Mouse (Mus musculus) heart, embryonic 14.5 days (tissue): ENCODE data around the gene 9930111J21Rik2. TPM values are rescaled to one million over a fixed set of nuclear protein-coding genes. Genes with fewer than 3 reads are reported as not detected.
"Not testable (repeated sequence)": the region's sequence is repeated elsewhere in the genome, so short reads cannot be mapped to it uniquely, and the experiment has no call there.

ENCODE experiments used
- ATAC-seq: fragments of 200-750 bp; cut with Nextera tagmentation; 2 replicates; pipeline ENCODE4 v1.8.0; 2017; ENCODE audit warnings: low read depth, moderate TSS enrichment; ENCODE audit not compliant: insufficient number of reproducible peaks, insufficient read depth, low FRiP score
- H3K27ac ChIP-seq, 2 experiments: fragments of 200-500 bp in 1 of 2; fragments of 300-500 bp in 1 of 2; sonication (generic) in 1 of 2; replicated peaks in 1 of 2; 2 replicates each; pipeline ENCODE4 v1.5.1; 2012 to 2014; ENCODE audit warnings: low read depth in 2 of 2, low read length in 2 of 2, control low read depth in 1 of 2, mild to moderate bottlenecking in 1 of 2, mixed read lengths in 1 of 2; ENCODE audit not compliant: control insufficient read depth in 1 of 2, insufficient read depth in 1 of 2
- H3K27me3 ChIP-seq: fragments of 300-500 bp; sonication (generic); 2 replicates; pipeline ENCODE4 v1.6.1; 2014; ENCODE audit warnings: mild to moderate bottlenecking, low read length, control low read depth; ENCODE audit not compliant: control insufficient read depth, insufficient read depth
- H3K36me3 ChIP-seq: fragments of 300-500 bp; sonication (generic); 2 replicates; pipeline ENCODE4 v1.6.1; 2014; ENCODE audit warnings: mild to moderate bottlenecking, control low read depth, low read length, mixed read lengths; ENCODE audit not compliant: control insufficient read depth, insufficient read depth
- H3K4me1 ChIP-seq, 2 experiments: fragments of 200-500 bp in 1 of 2; fragments of 300-500 bp in 1 of 2; sonication (generic) in 1 of 2; 2 replicates each; pipeline ENCODE4 v1.6.1; 2012 to 2014; ENCODE audit warnings: low read length in 2 of 2, control low read depth in 1 of 2, mixed read lengths in 1 of 2; ENCODE audit not compliant: control insufficient read depth in 2 of 2, insufficient read depth in 2 of 2
- H3K4me2 ChIP-seq: fragments of 300-500 bp; sonication (generic); 2 replicates; pipeline ENCODE4 v1.6.1; 2014; ENCODE audit warnings: mild to moderate bottlenecking, low read length
- H3K4me3 ChIP-seq, 2 experiments: fragments of 200-500 bp in 1 of 2; fragments of 300-500 bp in 1 of 2; sonication (generic) in 1 of 2; 2 replicates each; pipeline ENCODE4 v1.5.1; 2012 to 2014; ENCODE audit warnings: low read length in 2 of 2, mild to moderate bottlenecking in 2 of 2, control low read depth in 1 of 2, low read depth in 1 of 2, moderate library complexity in 1 of 2; ENCODE audit not compliant: control insufficient read depth in 1 of 2, insufficient read depth in 1 of 2
- H3K9ac ChIP-seq: fragments of 300-500 bp; sonication (generic); 2 replicates; pipeline ENCODE4 v1.6.1; 2014; ENCODE audit warnings: mild to moderate bottlenecking, low read length
- H3K9me3 ChIP-seq: fragments of 300-500 bp; sonication (generic); 2 replicates; pipeline ENCODE4 v1.6.1; 2016; ENCODE audit warnings: low read length, control low read depth; ENCODE audit not compliant: control insufficient read depth
- WGBS: fragments of 180-500 bp; shearing (Covaris S2); extraction: QIAGEN DNeasy Blood & Tissue Kit; methylation state at CpG from one replicate; pipeline ENCODE4 v1.1.7; 2014; 5-methylcytosine and 5-hydroxymethylcytosine counted together
- polyA plus RNA-seq: library from polyadenylated mRNA; unstranded; fragments of >200 nt; fragmentation: Nextera tagmentation; extraction: Ambion mirVana; gene quantifications from 2 replicates; pipeline ENCODE4 v1.2.1, GENCODE M21; 2014

The 9930111J21Rik2 gene
- polyA plus RNA-seq, 1 experiment from 2014 or later: 0.26 TPM

DNA sequence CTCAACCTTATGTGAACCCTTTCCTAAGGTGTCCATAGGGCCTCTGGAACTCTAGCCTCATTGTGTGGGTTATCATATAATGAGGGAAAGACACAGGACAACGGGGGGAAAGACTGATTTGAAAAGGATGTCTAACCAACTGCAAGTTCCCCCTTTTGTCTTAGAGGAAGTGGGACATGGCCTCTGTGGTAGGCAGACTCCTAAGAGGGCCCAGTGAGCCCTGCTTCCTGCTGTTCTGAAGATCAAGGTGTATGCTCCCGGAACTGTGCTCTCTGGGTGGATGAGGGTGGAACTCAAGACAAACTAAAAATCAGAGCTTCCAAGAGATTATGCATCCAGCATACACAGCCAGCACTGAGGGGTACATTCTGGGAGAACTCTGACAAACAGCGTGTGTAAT lies 62.8 kb downstream of the 9930111J21Rik2 start:
- not testable (repeated sequence) for H3K4me2 ChIP-seq, H3K9me3 ChIP-seq, H3K4me3 ChIP-seq, H3K27me3 ChIP-seq, H3K27ac ChIP-seq, H3K9ac ChIP-seq, H3K36me3 ChIP-seq, H3K4me1 ChIP-seq, ATAC-seq
- WGBS: 76% methylated on average over 2 of the region's 3 CpGs

DNA sequence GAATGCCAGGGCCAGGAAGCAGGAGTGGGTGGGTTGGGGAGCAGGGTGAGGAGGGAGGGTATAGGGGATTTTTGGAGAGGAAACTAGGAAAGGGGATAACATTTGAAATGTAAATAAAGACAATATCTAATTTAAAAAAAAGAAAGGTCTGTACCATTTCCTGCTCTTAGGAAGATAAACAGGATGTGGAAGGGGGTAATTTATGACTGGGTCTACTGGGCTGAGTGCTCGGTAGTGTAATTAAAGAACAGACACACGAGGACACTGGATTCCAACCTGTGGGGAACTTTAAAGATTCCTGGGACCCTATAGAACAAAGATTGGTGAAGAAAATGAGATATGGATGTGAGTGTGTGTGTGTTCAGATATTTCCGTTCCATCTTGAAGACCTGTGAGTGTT lies 68.2 kb downstream of the 9930111J21Rik2 start:
- H3K4me1 ChIP-seq, H3K9ac ChIP-seq, H3K27me3 ChIP-seq, H3K36me3 ChIP-seq, H3K9me3 ChIP-seq, H3K4me3 ChIP-seq, H3K4me2 ChIP-seq, ATAC-seq, H3K27ac ChIP-seq: not testable (repeated sequence)
- no CpG with 5 or more reads among the region's 3 CpGs for WGBS

DNA sequence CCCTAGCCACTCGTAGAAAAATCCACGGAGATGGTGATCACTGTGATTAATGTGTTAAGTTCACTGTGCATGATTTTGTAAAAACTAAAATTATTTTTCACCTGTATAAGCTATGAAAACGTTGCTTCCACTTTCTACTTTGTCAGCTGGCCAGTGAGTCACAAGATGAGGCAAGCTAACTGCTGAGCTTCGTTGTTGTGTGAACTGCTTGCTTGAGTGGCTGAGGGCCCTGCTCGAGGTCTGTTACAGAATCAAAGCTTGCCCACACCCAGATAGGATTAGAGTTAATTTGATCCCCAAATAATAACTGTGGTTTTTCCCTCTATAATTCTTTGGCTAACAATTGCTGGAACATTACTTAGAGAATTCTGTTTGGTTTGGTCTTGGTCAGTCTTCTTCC lies 71.0 kb downstream of the 9930111J21Rik2 start:
- no CpG with 5 or more reads among the region's 5 CpGs for WGBS
- H3K4me2 ChIP-seq, H3K27ac ChIP-seq, H3K9ac ChIP-seq, H3K9me3 ChIP-seq, H3K4me3 ChIP-seq, H3K36me3 ChIP-seq, H3K27me3 ChIP-seq, ATAC-seq, H3K4me1 ChIP-seq: not testable (repeated sequence)

DNA sequence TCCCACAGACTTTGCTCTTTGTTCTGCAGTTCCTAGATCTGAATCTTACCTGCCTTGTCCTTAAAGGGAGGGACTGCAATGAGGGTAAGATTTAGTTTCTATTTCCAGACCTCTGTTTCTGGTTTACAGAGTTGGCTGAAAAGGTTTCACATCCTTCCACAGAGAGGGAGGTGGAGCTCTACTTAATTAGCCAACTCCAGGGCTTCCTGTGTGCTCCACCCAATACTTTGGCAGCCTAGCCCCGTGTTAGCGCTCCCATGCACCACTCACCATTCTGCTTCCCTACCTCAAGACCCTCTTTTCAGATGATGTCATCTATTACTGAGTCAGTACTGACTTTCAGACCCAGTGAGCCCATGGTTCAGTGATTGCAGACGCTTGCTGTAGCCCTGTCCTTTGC lies 71.8 kb downstream of the 9930111J21Rik2 start, which contains the start of gene 9930111J21Rik1:
Gene 9930111J21Rik1, minus strand, starts transcription at position 148 of the 400 bp plus-strand sequence.
- H3K27me3 ChIP-seq, ATAC-seq, H3K4me1 ChIP-seq, H3K9ac ChIP-seq, H3K9me3 ChIP-seq, H3K36me3 ChIP-seq, H3K4me3 ChIP-seq, H3K4me2 ChIP-seq, H3K27ac ChIP-seq: not testable (repeated sequence)
- WGBS: no CpG with 5 or more reads among the region's 3 CpGs

DNA sequence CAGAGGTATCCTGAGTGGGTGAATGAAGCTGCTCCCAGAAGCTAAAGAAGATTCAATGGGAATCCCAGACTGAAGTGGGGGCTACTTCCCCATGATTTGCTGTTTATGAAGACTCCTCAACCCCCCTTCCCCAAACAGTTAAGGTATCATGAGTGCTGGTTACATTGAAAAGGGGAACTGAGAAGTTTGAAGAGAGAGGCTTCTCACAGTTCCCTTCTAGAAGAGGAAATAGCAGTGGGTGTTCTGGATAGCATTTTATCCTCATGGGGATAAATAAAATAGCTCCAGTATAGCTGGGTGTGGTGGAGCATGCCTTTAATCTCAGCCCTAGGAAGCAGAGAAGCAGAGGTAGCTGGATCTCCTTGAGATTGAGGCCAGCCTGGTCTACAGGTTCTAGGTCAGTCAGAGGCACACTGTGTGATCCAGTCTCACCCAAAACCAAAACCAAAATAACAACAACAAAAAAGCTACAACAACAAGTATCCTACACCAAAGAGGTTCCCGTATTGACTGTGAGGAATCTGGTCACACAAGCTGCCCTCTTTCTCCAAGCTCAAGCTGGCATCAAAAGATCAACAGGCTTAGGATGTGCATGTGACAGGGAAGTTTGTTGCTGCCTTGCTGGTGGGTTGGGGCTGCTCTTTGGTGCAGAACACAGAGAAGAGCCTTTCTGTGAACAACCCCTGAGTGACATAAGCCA lies 72.7 kb downstream of the 9930111J21Rik2 start, which contains the start of gene Olfr56:
Gene Olfr56, plus strand, starts transcription at position 650 of the 700 bp plus-strand sequence.
- not testable (repeated sequence) for H3K27me3 ChIP-seq, H3K27ac ChIP-seq, ATAC-seq, H3K4me3 ChIP-seq, H3K9ac ChIP-seq, H3K4me1 ChIP-seq, H3K36me3 ChIP-seq, H3K9me3 ChIP-seq, H3K4me2 ChIP-seq
- no CpG with 5 or more reads among the region's 1 CpGs for WGBS

DNA sequence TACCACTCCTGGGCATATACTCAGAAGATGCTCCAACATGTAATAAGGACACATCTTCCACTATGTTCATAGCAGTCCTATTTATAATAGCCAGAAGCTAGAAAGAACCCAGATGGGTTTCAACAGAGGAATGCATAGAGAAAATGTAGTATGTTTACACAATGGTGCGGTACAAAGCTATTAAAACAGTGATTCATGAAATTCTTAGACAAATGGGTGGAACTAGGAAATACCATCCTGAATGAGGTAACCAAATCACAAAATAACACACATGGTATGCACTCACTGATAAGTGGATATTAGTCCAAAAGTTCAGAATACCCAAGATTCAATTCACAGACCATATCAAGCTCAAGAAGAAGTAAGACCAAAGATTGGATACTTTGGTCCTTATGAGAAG lies 76.4 kb downstream of the 9930111J21Rik2 start:
- H3K4me1 ChIP-seq, H3K27me3 ChIP-seq, H3K4me2 ChIP-seq, ATAC-seq, H3K27ac ChIP-seq, H3K9me3 ChIP-seq, H3K9ac ChIP-seq, H3K36me3 ChIP-seq, H3K4me3 ChIP-seq: not testable (repeated sequence)
- WGBS: no CpG with 5 or more reads among the region's 1 CpGs

Other genes starting within 250 kb of the 9930111J21Rik2 start
- gene Trim41, start 233.9 kb downstream of the 9930111J21Rik2 start, polyA plus RNA-seq: 3.2 and 3.8 TPM in 2 replicates
- gene Trim7, start 225.1 kb downstream of the 9930111J21Rik2 start, polyA plus RNA-seq: 1.4 and 1.5 TPM in 2 replicates
- 5.7 and 7.0 TPM in 2 replicates for gene Gm12184, start 224.6 kb downstream of the 9930111J21Rik2 start, polyA plus RNA-seq
- 10.2 and 11.0 TPM in 2 replicates for gene Irgm1, start 179.6 kb downstream of the 9930111J21Rik2 start, polyA plus RNA-seq
- 0.30 TPM in 1 of 2 replicates, not detected in the other for gene Gm5431, start 149.0 kb downstream of the 9930111J21Rik2 start, polyA plus RNA-seq
- gene Psme2b, start 105.1 kb downstream of the 9930111J21Rik2 start, polyA plus RNA-seq: 2.0 and 2.2 TPM in 2 replicates
- gene Olfr56, start 72.4 kb downstream of the 9930111J21Rik2 start, polyA plus RNA-seq: not detected in 2 replicates
- gene 9930111J21Rik1, start 71.8 kb downstream of the 9930111J21Rik2 start, polyA plus RNA-seq: 0.57 and 0.59 TPM in 2 replicates
- gene Gm12185, start 59.0 kb downstream of the 9930111J21Rik2 start, polyA plus RNA-seq: not detected in 2 replicates
- 0.18 TPM in 1 of 2 replicates, not detected in the other for gene Tgtp1, start 57.1 kb downstream of the 9930111J21Rik2 start, polyA plus RNA-seq
- gene Tgtp2, start 13.0 kb upstream of the 9930111J21Rik2 start, polyA plus RNA-seq: 0.09 TPM in 1 of 2 replicates, not detected in the other
- gene Ifi47, start 25.3 kb upstream of the 9930111J21Rik2 start, polyA plus RNA-seq: 0.98 and 1.3 TPM in 2 replicates
- not detected in 2 replicates for gene Olfr1396, start 63.6 kb upstream of the 9930111J21Rik2 start, polyA plus RNA-seq
- not detected in 2 replicates for gene Olfr1395, start 91.0 kb upstream of the 9930111J21Rik2 start, polyA plus RNA-seq
- not detected in 2 replicates for gene Olfr1394, start 103.1 kb upstream of the 9930111J21Rik2 start, polyA plus RNA-seq
- gene Btnl9, start 135.9 kb upstream of the 9930111J21Rik2 start, polyA plus RNA-seq: 4.4 and 5.9 TPM in 2 replicates
- gene Zfp62, start 152.1 kb upstream of the 9930111J21Rik2 start, polyA plus RNA-seq: 30.3 and 32.2 TPM in 2 replicates
- 38.3 and 43.5 TPM in 2 replicates for gene Mgat1, start 192.9 kb upstream of the 9930111J21Rik2 start, polyA plus RNA-seq
- gene Olfr1393, start 227.1 kb upstream of the 9930111J21Rik2 start, polyA plus RNA-seq: 0.18 and 0.35 TPM in 2 replicates
- not detected in 2 replicates for gene Olfr1392, start 234.0 kb upstream of the 9930111J21Rik2 start, polyA plus RNA-seq